Mouse (Mus musculus) ES-E14 (cell line): ENCODE measurements around the gene Gfi1. TPM values are rescaled to one million over a fixed set of nuclear protein-coding genes. Genes with fewer than 3 reads are reported as not detected.

Experiments
- DNase-seq: peaks from one replicate; pipeline ENCODE4 v3.0.0-alpha.2; 2013; ENCODE audit warnings: low read depth, low spot score
- H3K27ac ChIP-seq: 2 replicates; pipeline ENCODE4 v1.5.1; 2012; ENCODE audit warnings: low read depth, mild to moderate bottlenecking, low read length, moderate library complexity, mixed read lengths; ENCODE audit not compliant: poor library complexity, insufficient read depth, severe bottlenecking
- H3K36me3 ChIP-seq: 2 replicates; pipeline ENCODE4 v1.6.1; 2012; ENCODE audit warnings: mild to moderate bottlenecking, low read length, moderate library complexity, mixed read lengths; ENCODE audit not compliant: control insufficient read depth, poor library complexity, insufficient read depth, severe bottlenecking
- H3K4me1 ChIP-seq, 2 experiments: fragments of 150-350 bp in 1 of 2; sonication (generic) in 1 of 2; 2 replicates each; pipeline ENCODE4 v1.6.1; 2012; ENCODE audit warnings: low read length in 2 of 2, mild to moderate bottlenecking in 1 of 2, mixed read lengths in 1 of 2; ENCODE audit not compliant: control insufficient read depth in 2 of 2, insufficient read depth in 2 of 2, poor library complexity in 1 of 2
- H3K4me3 ChIP-seq, 2 experiments: fragments of 150-350 bp in 1 of 2; sonication (generic) in 1 of 2; 2 replicates each; pipeline ENCODE4 v1.5.1; 2012; ENCODE audit warnings: low read length in 2 of 2, low read depth in 1 of 2, mild to moderate bottlenecking in 1 of 2, mixed read lengths in 1 of 2; ENCODE audit not compliant: insufficient read depth in 1 of 2, poor library complexity in 1 of 2, severe bottlenecking in 1 of 2
- H3K9ac ChIP-seq: 2 replicates; pipeline ENCODE4 v1.6.1; 2012; ENCODE audit warnings: low read depth, mild to moderate bottlenecking, low read length, mixed read lengths; ENCODE audit not compliant: poor library complexity, insufficient read depth, severe bottlenecking
- H3K9me3 ChIP-seq: fragments of 150-350 bp; sonication (generic); 2 replicates; pipeline ENCODE4 v1.6.1; 2012; ENCODE audit warnings: low read depth, mild to moderate bottlenecking, low read length; ENCODE audit not compliant: control insufficient read depth, insufficient read depth
- CHD2 ChIP-seq: IDR thresholded peaks from 2 replicates; pipeline ENCODE4 v1.6.1; 2014; ENCODE audit warnings: mild to moderate bottlenecking, low read depth, low read length, inconsistent platforms
- HCFC1 ChIP-seq: IDR thresholded peaks from 2 replicates; pipeline ENCODE4 v1.6.1; 2012; ENCODE audit warnings: low read length, inconsistent platforms, borderline replicate concordance; ENCODE audit not compliant: insufficient read depth
- MAFK ChIP-seq: IDR thresholded peaks from 2 replicates; pipeline ENCODE4 v1.6.1; 2014; ENCODE audit warnings: mild to moderate bottlenecking, low read depth, low read length, inconsistent platforms; ENCODE audit not compliant: insufficient read depth
- ZC3H11A ChIP-seq: IDR thresholded peaks from 2 replicates; pipeline ENCODE4 v1.6.1; 2012; ENCODE audit warnings: low read depth, mild to moderate bottlenecking, inconsistent platforms, low read length, borderline replicate concordance
- ZNF384 ChIP-seq: IDR thresholded peaks from 2 replicates; pipeline ENCODE4 v1.6.1; 2012; ENCODE audit warnings: low read depth, low read length, inconsistent platforms
- in situ Hi-C, 2 experiments: fragments of 600-800 bp; cut with MboI; formaldehyde crosslinking; loops; one replicate each; pipeline ENCODE4 v1.15.1; 2025; ENCODE audit warnings: low sequenced_read_pairs in 2 of 2, inconsistent platforms in 1 of 2; ENCODE audit not compliant: unreplicated experiment in 2 of 2
- total RNA-seq: library from RNA; depleted of rRNA; stranded (reverse); fragments of 300-350 nt; gene quantifications from 2 replicates; pipeline ENCODE4 v1.2.3, GENCODE M21; 2012

Gene Gfi1
- total RNA-seq, 1 experiment, result 0.09 TPM

- in situ Hi-C loops, result loop anchor here in 1 of 2 experiments (25.0 kb wide), 1 partner anchor 1243 kb away; the partner anchor contains the start of gene Barhl2
- Histone ChIP-seq H3K4me3 (no peak overlapping the region), H3K4me1 (no peaks in the 10 kb centered on the region; a peak in 1 of 4 replicates), H3K9me3 (no peaks in the 10 kb centered on the region), H3K27ac (no peak overlapping the region), H3K9ac (no peak overlapping the region), H3K36me3 (no peaks in the 10 kb centered on the region)
- DNase-seq, result no peak
- no peak for TF ChIP-seq HCFC1
- TF ChIP-seq ZNF384, result no peak
- TF ChIP-seq ZC3H11A, result no peak
- TF ChIP-seq CHD2, result no peak
- TF ChIP-seq MAFK, result no peak
These were observed 20.1 kb downstream of the Gfi1 start for GRCm38 (mm10) chr5:107705756-107706155.

GRCm38 (mm10) chr5:107703207-107703763, 22.6 kb downstream of the Gfi1 start:
- H3K36me3 ChIP-seq, result no peaks in the 10 kb centered on the region
- TF ChIP-seq CHD2, result no peak
- TF ChIP-seq HCFC1, result no peak
- no peak for TF ChIP-seq MAFK
- TF ChIP-seq ZNF384, result no peak
- no peak for TF ChIP-seq ZC3H11A
- H3K4me3 ChIP-seq, result no peak overlapping the region
- H3K4me1 ChIP-seq, result no peaks in the 10 kb centered on the region; a peak in 1 of 4 replicates
- H3K27ac ChIP-seq, result no peak overlapping the region
- in situ Hi-C loops, result loop anchor here in 1 of 2 experiments (25.0 kb wide), 1 partner anchor 1241 kb away; the partner anchor contains the start of gene Barhl2
- no peak for DNase-seq
- H3K9ac ChIP-seq, result no peak overlapping the region
- no peaks in the 10 kb centered on the region for H3K9me3 ChIP-seq

GRCm38 (mm10) chr5:107701658-107702057, 24.2 kb downstream of the Gfi1 start:
- TF ChIP-seq MAFK, result no peak
- TF ChIP-seq CHD2, result no peak
- TF ChIP-seq HCFC1, result no peak
- TF ChIP-seq ZC3H11A, result no peak
- no peak for TF ChIP-seq ZNF384
- in situ Hi-C loops, result loop anchor here in 1 of 2 experiments (25.0 kb wide), 1 partner anchor 1239 kb away; the partner anchor contains the start of gene Barhl2
- Histone ChIP-seq H3K27ac (no peak overlapping the region), H3K9ac (no peak overlapping the region), H3K9me3 (no peaks in the 10 kb centered on the region), H3K4me1 (no peaks in the 10 kb centered on the region), H3K4me3 (no peak overlapping the region), H3K36me3 (no peaks in the 10 kb centered on the region)
- DNase-seq, result no peak

GRCm38 (mm10) chr5:107700873-107701272, 25.0 kb downstream of the Gfi1 start:
- Histone ChIP-seq H3K4me3 (no peak overlapping the region), H3K27ac (no peak overlapping the region), H3K9ac (no peak overlapping the region), H3K36me3 (no peaks in the 10 kb centered on the region), H3K4me1 (no peaks in the 10 kb centered on the region), H3K9me3 (no peaks in the 10 kb centered on the region)
- TF ChIP-seq ZNF384 (no peak), MAFK (no peak), HCFC1 (no peak), CHD2 (no peak), ZC3H11A (no peak)
- DNase-seq, result no peak
- in situ Hi-C loops, result loop anchor here in 1 of 2 experiments (25.0 kb wide), 1 partner anchor 1239 kb away; the partner anchor contains the start of gene Barhl2
